Mouse (Mus musculus): ENCODE results near the gene Lmx1b. TPM values are rescaled to one million over a fixed set of nuclear protein-coding genes. Genes with fewer than 3 reads are reported as not detected.

The Lmx1b gene
- polyA plus RNA-seq, 1 experiment from 2014 or later = 0.07 TPM

GRCm38 (mm10) chr2:33652517-33653198, 12.3 kb upstream of the Lmx1b start:
- no peaks in the 10 kb centered on the region for H3K36me3 ChIP-seq (ENCODE audit: control insufficient read depth, insufficient read depth, low read length)
- no peak for ATAC-seq (ENCODE audit: insufficient number of reproducible peaks, insufficient read depth, low FRiP score, low read depth)
- peaks cover 2 to 3% of the 10 kb centered on the region in 2 experiments; a peak in 2 of 4 replicates for H3K4me1 ChIP-seq (ENCODE audit: control insufficient read depth in 2 of 2, insufficient read depth in 2 of 2, low read length in 2 of 2)
- no peaks in the 10 kb centered on the region for H3K9me3 ChIP-seq (ENCODE audit: control insufficient read depth, low read length)
- H3K4me2 ChIP-seq (ENCODE audit: low read length) = no peak overlapping the region
- WGBS = 77% methylated on average over 22 of the region's 22 CpGs
- H3K4me3 ChIP-seq (ENCODE audit: control insufficient read depth in 1 of 2, insufficient read depth in 1 of 2, low read depth in 1 of 2, low read length in 2 of 2) = no peak overlapping the region
- H3K27ac ChIP-seq (replicated peaks in 1 of 2; ENCODE audit: control insufficient read depth in 1 of 2, insufficient read depth in 1 of 2, low read depth in 2 of 2, low read length in 2 of 2) = no peak overlapping the region
- H3K27me3 ChIP-seq (ENCODE audit: control insufficient read depth, insufficient read depth, low read length) = peaks cover 10% of the 10 kb centered on the region
- H3K9ac ChIP-seq (ENCODE audit: low read length) = no peak overlapping the region

- no peaks in the 10 kb centered on the region for H3K9me3 ChIP-seq (ENCODE audit: control insufficient read depth, low read length)
- no peak overlapping the region for H3K4me2 ChIP-seq (ENCODE audit: low read length)
- no peak overlapping the region for H3K9ac ChIP-seq (ENCODE audit: low read length)
- no peak for ATAC-seq (ENCODE audit: insufficient number of reproducible peaks, insufficient read depth, low FRiP score, low read depth)
- no peaks in the 10 kb centered on the region for H3K36me3 ChIP-seq (ENCODE audit: control insufficient read depth, insufficient read depth, low read length)
- H3K27ac ChIP-seq (replicated peaks in 1 of 2; ENCODE audit: control insufficient read depth in 1 of 2, insufficient read depth in 1 of 2, low read depth in 2 of 2, low read length in 2 of 2) = no peak overlapping the region
- WGBS = 39% methylated on average over 3 of the region's 3 CpGs
- H3K4me1 ChIP-seq (ENCODE audit: control insufficient read depth in 2 of 2, insufficient read depth in 2 of 2, low read length in 2 of 2) = peaks cover 2 to 3% of the 10 kb centered on the region in 2 experiments; a peak in 2 of 4 replicates
- H3K27me3 ChIP-seq (ENCODE audit: control insufficient read depth, insufficient read depth, low read length) = peaks cover 42% of the 10 kb centered on the region
- H3K4me3 ChIP-seq (ENCODE audit: control insufficient read depth in 1 of 2, insufficient read depth in 1 of 2, low read depth in 1 of 2, low read length in 2 of 2) = no peak overlapping the region
Measured at GRCm38 (mm10) chr2:33649371-33649770, 9.1 kb upstream of the Lmx1b start.

GRCm38 (mm10) chr2:33648894-33649293, 8.6 kb upstream of the Lmx1b start:
- Histone ChIP-seq H3K36me3 (ENCODE audit: control insufficient read depth, insufficient read depth, low read length) (no peaks in the 10 kb centered on the region), H3K4me2 (ENCODE audit: low read length) (no peak overlapping the region), H3K4me1 (ENCODE audit: control insufficient read depth in 2 of 2, insufficient read depth in 2 of 2, low read length in 2 of 2) (peaks cover 2 to 3% of the 10 kb centered on the region in 2 experiments; a peak in 2 of 4 replicates), H3K9ac (ENCODE audit: low read length) (no peak overlapping the region), H3K4me3 (ENCODE audit: control insufficient read depth in 1 of 2, insufficient read depth in 1 of 2, low read depth in 1 of 2, low read length in 2 of 2) (no peak overlapping the region), H3K27ac (replicated peaks in 1 of 2; ENCODE audit: control insufficient read depth in 1 of 2, insufficient read depth in 1 of 2, low read depth in 2 of 2, low read length in 2 of 2) (no peak overlapping the region), H3K9me3 (ENCODE audit: control insufficient read depth, low read length) (no peaks in the 10 kb centered on the region), H3K27me3 (ENCODE audit: control insufficient read depth, insufficient read depth, low read length) (peaks cover 47% of the 10 kb centered on the region)
- no peak for ATAC-seq (ENCODE audit: insufficient number of reproducible peaks, insufficient read depth, low FRiP score, low read depth)
- 34% methylated on average over 4 of the region's 4 CpGs for WGBS

GRCm38 (mm10) chr2:33646283-33646550, 5.9 kb upstream of the Lmx1b start:
- Histone ChIP-seq H3K9ac (ENCODE audit: low read length) (no peak overlapping the region), H3K36me3 (ENCODE audit: control insufficient read depth, insufficient read depth, low read length) (no peaks in the 10 kb centered on the region), H3K4me2 (ENCODE audit: low read length) (no peak overlapping the region), H3K27ac (replicated peaks in 1 of 2; ENCODE audit: control insufficient read depth in 1 of 2, insufficient read depth in 1 of 2, low read depth in 2 of 2, low read length in 2 of 2) (no peak overlapping the region), H3K9me3 (ENCODE audit: control insufficient read depth, low read length) (no peaks in the 10 kb centered on the region), H3K4me3 (ENCODE audit: control insufficient read depth in 1 of 2, insufficient read depth in 1 of 2, low read depth in 1 of 2, low read length in 2 of 2) (no peak overlapping the region), H3K4me1 (ENCODE audit: control insufficient read depth in 2 of 2, insufficient read depth in 2 of 2, low read length in 2 of 2) (peaks cover 2 to 10% of the 10 kb centered on the region in 2 experiments; a peak in 3 of 4 replicates), H3K27me3 (ENCODE audit: control insufficient read depth, insufficient read depth, low read length) (peaks cover 73% of the 10 kb centered on the region)
- 7% methylated on average over 3 of the region's 3 CpGs for WGBS
- no peak for ATAC-seq (ENCODE audit: insufficient number of reproducible peaks, insufficient read depth, low FRiP score, low read depth)

- no peak for ATAC-seq (ENCODE audit: insufficient number of reproducible peaks, insufficient read depth, low FRiP score, low read depth)
Measured at GRCm38 (mm10) chr2:33645538-33646282, 5.4 kb upstream of the Lmx1b start.

GRCm38 (mm10) chr2:33643721-33644713, 3.7 kb upstream of the Lmx1b start:
- no peak overlapping the region for H3K27ac ChIP-seq (replicated peaks in 1 of 2; ENCODE audit: control insufficient read depth in 1 of 2, insufficient read depth in 1 of 2, low read depth in 2 of 2, low read length in 2 of 2)
- peaks cover 95% of the 10 kb centered on the region for H3K27me3 ChIP-seq (ENCODE audit: control insufficient read depth, insufficient read depth, low read length)
- no peak overlapping the region for H3K4me2 ChIP-seq (ENCODE audit: low read length)
- H3K4me3 ChIP-seq (ENCODE audit: control insufficient read depth in 1 of 2, insufficient read depth in 1 of 2, low read depth in 1 of 2, low read length in 2 of 2) = no peak overlapping the region
- no peaks in the 10 kb centered on the region for H3K9me3 ChIP-seq (ENCODE audit: control insufficient read depth, low read length)
- ATAC-seq (ENCODE audit: insufficient number of reproducible peaks, insufficient read depth, low FRiP score, low read depth) = no peak
- 6% methylated on average over 50 of the region's 50 CpGs for WGBS
- no peaks in the 10 kb centered on the region for H3K36me3 ChIP-seq (ENCODE audit: control insufficient read depth, insufficient read depth, low read length)
- H3K4me1 ChIP-seq (ENCODE audit: control insufficient read depth in 2 of 2, insufficient read depth in 2 of 2, low read length in 2 of 2) = peaks cover 2 to 24% of the 10 kb centered on the region in 2 experiments; a peak in 3 of 4 replicates
- no peak overlapping the region for H3K9ac ChIP-seq (ENCODE audit: low read length)

More at GRCm38 (mm10) chr2:33645538-33646282, 5.4 kb upstream of the Lmx1b start:
- Histone ChIP-seq H3K4me3 (ENCODE audit: control insufficient read depth in 1 of 2, insufficient read depth in 1 of 2, low read depth in 1 of 2, low read length in 2 of 2) (no peak overlapping the region), H3K36me3 (ENCODE audit: control insufficient read depth, insufficient read depth, low read length) (no peaks in the 10 kb centered on the region), H3K27me3 (ENCODE audit: control insufficient read depth, insufficient read depth, low read length) (peaks cover 78% of the 10 kb centered on the region), H3K4me1 (ENCODE audit: control insufficient read depth in 2 of 2, insufficient read depth in 2 of 2, low read length in 2 of 2) (peaks cover 4 to 12% of the 10 kb centered on the region in 2 experiments; a peak in 3 of 4 replicates), H3K27ac (replicated peaks in 1 of 2; ENCODE audit: control insufficient read depth in 1 of 2, insufficient read depth in 1 of 2, low read depth in 2 of 2, low read length in 2 of 2) (no peak overlapping the region), H3K9ac (ENCODE audit: low read length) (no peak overlapping the region), H3K4me2 (ENCODE audit: low read length) (no peak overlapping the region), H3K9me3 (ENCODE audit: control insufficient read depth, low read length) (no peaks in the 10 kb centered on the region)
- 6% methylated on average over 15 of the region's 15 CpGs for WGBS

All from heart, embryonic 14.5 days (tissue).